Mouse (Mus musculus): ENCODE data around the gene Tmod4.

DNA sequence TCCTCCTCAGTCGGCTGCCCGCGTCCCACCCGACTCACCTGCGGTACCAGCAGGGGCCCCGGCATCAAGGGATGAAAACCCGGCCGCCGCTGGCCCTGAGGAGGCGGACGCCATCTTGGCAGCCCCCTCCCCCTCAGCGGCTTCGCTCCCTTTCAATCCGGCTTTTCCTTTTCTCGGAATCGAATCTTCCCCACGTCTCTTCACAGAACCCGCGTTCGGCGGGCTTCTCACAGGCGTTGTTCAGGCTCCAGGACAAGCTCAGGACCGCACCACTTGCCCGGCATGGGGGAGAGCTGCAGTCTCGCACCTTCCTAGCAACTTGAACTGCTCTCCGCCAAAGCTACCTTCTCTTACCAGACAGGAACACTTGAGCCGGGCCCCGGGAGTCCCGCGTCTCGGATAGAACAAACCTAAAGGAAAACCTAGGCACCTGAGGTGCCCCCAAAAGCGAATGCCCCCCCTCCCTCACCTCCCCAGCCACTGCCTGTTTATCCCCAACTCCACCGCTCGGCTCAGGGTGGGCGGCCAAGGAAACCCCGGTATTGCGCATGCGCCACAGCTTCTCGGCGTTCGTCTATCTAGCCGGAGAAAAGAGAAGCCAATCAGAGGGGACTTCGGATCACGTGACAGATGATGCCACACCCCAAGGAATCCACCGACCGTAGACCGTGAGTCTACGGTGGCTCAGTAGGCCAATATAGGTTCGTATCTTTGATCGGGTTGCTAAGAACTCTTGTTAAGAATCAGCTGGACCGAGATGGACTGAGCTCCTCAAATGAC lies 17.7 kb upstream of the Tmod4 start, which contains the start of gene Pip5k1a:
- TF ChIP-seq CTCF (IDR thresholded peaks at IDR 0.05; ENCODE audit: low read depth, low read length) (no peak), POLR2A (IDR thresholded peaks at IDR 0.05; ENCODE audit: borderline replicate concordance, low read depth, low read length) (no peak)
